Mouse (Mus musculus): ENCODE results near the gene Isoc2b.

DNA sequence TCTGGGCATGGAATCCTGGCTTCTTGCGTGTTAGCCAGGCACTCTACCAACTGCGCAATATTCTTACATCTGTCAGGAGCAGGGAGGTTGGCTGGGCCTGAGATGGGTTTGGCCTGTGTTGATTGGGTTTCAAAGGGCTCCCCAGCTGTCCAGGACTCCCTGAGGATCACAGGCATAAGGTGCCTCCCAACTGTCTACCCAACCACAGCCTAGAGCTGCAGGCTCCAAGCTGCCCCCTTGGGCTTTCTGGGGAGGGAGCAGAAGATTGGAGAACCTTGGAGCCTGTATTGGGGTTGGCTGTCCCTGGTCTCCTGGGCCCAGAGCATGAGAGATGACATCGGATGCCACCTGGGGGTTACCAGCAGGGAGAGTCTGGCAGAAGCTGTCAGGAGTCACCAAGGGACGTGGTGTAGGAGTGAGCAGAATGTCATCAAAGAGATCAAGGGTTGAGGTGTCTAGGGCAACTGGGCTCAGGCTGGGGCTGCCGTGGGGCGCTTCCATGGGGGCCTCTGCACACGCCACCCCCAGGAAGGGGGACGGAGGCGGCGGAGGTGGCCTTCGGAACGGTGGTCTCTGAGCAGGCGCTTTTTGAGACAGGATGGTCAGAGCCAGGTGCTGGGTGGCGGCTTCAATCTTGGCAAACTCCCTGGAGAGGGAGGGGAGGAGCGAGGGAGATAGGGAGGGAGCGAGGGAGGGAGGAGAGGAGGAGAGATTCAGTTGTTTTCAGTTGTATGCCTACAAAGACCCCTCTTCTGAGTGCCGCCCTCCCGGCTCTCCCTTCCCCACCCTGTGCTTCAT lies 29.0 kb upstream of the Isoc2b start:
- TF ChIP-seq CTCF (IDR thresholded peaks at IDR 0.05; ENCODE audit: low read depth) (no peak), EP300 (IDR thresholded peaks at IDR 0.05; ENCODE audit: low read depth) (no peak)

Measured in liver, embryonic 14.5 days (tissue).